Mouse (Mus musculus) heart, postnatal 0 days (tissue): ENCODE results near the gene Mrpl54. TPM values are rescaled to one million over a fixed set of nuclear protein-coding genes. Genes with fewer than 3 reads are reported as not detected.
A peak's percentile ranks its signal among the peaks of the same experiment; 100 is the strongest.

Experiments used
- ATAC-seq: fragments of 200-750 bp; cut with Nextera tagmentation; 2 replicates; pipeline ENCODE4 v1.8.0; 2017; ENCODE audit warnings: low read depth, moderate number of reproducible peaks, moderate library complexity; ENCODE audit not compliant: insufficient read depth
- DNase-seq: peaks from one replicate; pipeline ENCODE4 v3.0.0-alpha.2; 2016; ENCODE audit warnings: low spot score
- H3K27ac ChIP-seq: fragments of 300-500 bp; sonication (generic); 2 replicates; pipeline ENCODE4 v1.5.1; 2014; ENCODE audit warnings: low read depth, mild to moderate bottlenecking
- H3K27me3 ChIP-seq: fragments of 300-500 bp; sonication (generic); 2 replicates; pipeline ENCODE4 v1.6.1; 2014; ENCODE audit warnings: low read length, mixed read lengths; ENCODE audit not compliant: control insufficient read depth, insufficient read depth
- H3K36me3 ChIP-seq: fragments of 300-500 bp; sonication (generic); replicated peaks from 2 replicates; pipeline ENCODE4 v1.6.1; 2014; ENCODE audit warnings: low read length, mixed read lengths; ENCODE audit not compliant: control insufficient read depth, insufficient read depth
- H3K4me1 ChIP-seq: fragments of 300-500 bp; sonication (generic); 2 replicates; pipeline ENCODE4 v1.6.1; 2014; ENCODE audit warnings: antibody characterized with exemption; ENCODE audit not compliant: control insufficient read depth, insufficient read depth
- H3K4me2 ChIP-seq: fragments of 300-500 bp; sonication (generic); 2 replicates; pipeline ENCODE4 v1.6.1; 2014; ENCODE audit warnings: low read depth, mild to moderate bottlenecking, low read length, moderate library complexity
- H3K4me3 ChIP-seq: fragments of 300-500 bp; sonication (generic); 2 replicates; pipeline ENCODE4 v1.5.1; 2014; ENCODE audit warnings: low read depth, low read length
- H3K9ac ChIP-seq: fragments of 300-500 bp; sonication (generic); replicated peaks from 2 replicates; pipeline ENCODE4 v1.6.1; 2014; ENCODE audit warnings: low read depth, low read length, mixed read lengths
- H3K9me3 ChIP-seq: fragments of 300-500 bp; sonication (generic); replicated peaks from 2 replicates; pipeline ENCODE4 v1.6.1; 2016; ENCODE audit warnings: low read length; ENCODE audit not compliant: control insufficient read depth
- CTCF ChIP-seq: IDR thresholded peaks from 2 replicates; pipeline ENCODE4 v1.5.1; 2016; ENCODE audit warnings: antibody characterized with exemption, control low read depth, low read depth
- EP300 ChIP-seq: IDR thresholded peaks from 2 replicates; pipeline ENCODE4 v1.6.1; 2016; ENCODE audit warnings: antibody characterized with exemption, low read depth
- WGBS: fragments of 180-500 bp; shearing (Covaris S2); extraction: QIAGEN DNeasy Blood & Tissue Kit; methylation state at CpG from one replicate; pipeline ENCODE4 v1.1.7; 2014; 5-methylcytosine and 5-hydroxymethylcytosine counted together
- polyA plus RNA-seq: library from polyadenylated mRNA; unstranded; fragments of >200 nt; fragmentation: Nextera tagmentation; extraction: Ambion mirVana; gene quantifications from 2 replicates; pipeline ENCODE4 v1.2.1, GENCODE M21; 2015
- total RNA-seq: library from RNA; depleted of rRNA; stranded (reverse); fragments of >200 nt; gene quantifications from 2 replicates; pipeline ENCODE4 v1.2.3, GENCODE M21; 2014; ENCODE audit warnings: low replicate concordance

Gene Mrpl54
- total and polyA plus RNA-seq, 2 experiments from 2014 or later = 264 to 272 TPM

DNA sequence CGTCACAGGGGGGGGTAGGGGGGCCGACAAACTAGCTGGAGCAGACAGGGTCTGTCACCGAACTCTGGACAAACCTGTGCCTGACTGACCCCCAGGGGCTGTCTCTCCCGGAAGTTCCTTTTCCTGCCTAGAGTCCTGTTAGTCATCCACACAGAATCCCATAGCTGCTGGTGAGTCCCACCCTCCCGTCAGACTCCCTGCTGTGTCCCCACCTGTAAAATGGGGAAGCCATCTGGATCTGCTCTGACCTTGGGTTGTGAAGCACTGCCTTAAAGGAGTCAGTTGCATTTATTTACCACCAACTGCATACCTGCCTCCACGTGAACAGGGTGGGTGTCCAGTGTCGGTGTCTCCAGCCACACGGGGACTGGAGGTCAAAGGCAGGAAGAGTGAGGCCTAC, 27.7 kb upstream of the Mrpl54 start:
- Histone ChIP-seq H3K9ac (peak overlapping the region; percentile 60; the same call in 1 of the 2 replicates), H3K27me3 (peaks cover 13% of the 10 kb centered on the region; the same call in 1 of the 2 replicates), H3K9me3 (no peaks in the 10 kb centered on the region), H3K4me2 (peak overlapping the region; percentile 73), H3K27ac (no peak overlapping the region), H3K4me3 (peak overlapping the region; percentile 62), H3K4me1 (peaks cover 40% of the 10 kb centered on the region), H3K36me3 (no peaks in the 10 kb centered on the region)
- ATAC-seq (no peak), DNase-seq (no peak)
- TF ChIP-seq EP300 = no peak
- TF ChIP-seq CTCF = no peak
- WGBS = 43% methylated on average over 8 of the region's 8 CpGs

DNA sequence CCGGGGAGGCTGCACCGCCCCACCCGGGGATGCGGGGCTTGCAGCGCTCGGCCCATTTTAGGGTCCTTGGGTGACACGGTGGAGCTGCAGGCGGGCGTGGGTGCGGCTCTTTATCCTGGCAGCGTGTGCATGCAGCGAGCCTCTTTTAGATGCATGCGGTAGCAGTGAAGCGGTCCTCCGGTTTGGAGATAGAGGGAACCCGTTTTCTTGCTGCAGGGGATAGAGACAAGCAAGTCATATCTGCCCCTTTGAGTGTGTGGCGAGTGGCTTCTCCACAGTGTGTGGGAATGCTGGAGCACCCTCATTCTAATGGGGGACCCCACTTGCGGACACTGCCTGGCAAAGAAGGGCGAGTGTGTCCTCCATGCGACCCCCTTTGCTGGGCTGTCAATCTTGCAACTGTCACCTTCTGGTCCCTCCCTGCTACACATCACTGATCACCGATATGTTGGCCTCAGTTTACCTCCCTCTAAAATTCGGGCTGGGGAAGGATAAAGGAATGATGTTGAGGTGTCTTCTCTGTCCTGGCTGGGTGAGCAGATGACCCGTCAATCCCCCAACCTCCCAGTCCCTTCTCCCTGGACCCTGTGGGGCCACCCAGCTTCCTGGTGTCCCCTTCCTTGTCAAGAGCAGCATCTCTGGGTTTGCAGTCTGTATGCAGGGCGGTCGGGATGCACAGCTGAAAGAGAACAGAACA, 26.7 kb upstream of the Mrpl54 start:
- peak overlapping the region; percentile 73 for H3K4me2 ChIP-seq
- WGBS = 2% methylated on average over 25 of the region's 25 CpGs
- ATAC-seq = no peak
- no peaks in the 10 kb centered on the region for H3K36me3 ChIP-seq
- no peak for DNase-seq
- no peak for TF ChIP-seq EP300
- no peak for TF ChIP-seq CTCF
- H3K4me3 ChIP-seq = peak overlapping the region; percentile 62
- peaks cover 13% of the 10 kb centered on the region; the same call in 1 of the 2 replicates for H3K27me3 ChIP-seq
- H3K27ac ChIP-seq = peak overlapping the region; percentile 85
- H3K9ac ChIP-seq = peak overlapping the region; percentile 60
- H3K9me3 ChIP-seq = no peaks in the 10 kb centered on the region
- peaks cover 35% of the 10 kb centered on the region for H3K4me1 ChIP-seq

DNA sequence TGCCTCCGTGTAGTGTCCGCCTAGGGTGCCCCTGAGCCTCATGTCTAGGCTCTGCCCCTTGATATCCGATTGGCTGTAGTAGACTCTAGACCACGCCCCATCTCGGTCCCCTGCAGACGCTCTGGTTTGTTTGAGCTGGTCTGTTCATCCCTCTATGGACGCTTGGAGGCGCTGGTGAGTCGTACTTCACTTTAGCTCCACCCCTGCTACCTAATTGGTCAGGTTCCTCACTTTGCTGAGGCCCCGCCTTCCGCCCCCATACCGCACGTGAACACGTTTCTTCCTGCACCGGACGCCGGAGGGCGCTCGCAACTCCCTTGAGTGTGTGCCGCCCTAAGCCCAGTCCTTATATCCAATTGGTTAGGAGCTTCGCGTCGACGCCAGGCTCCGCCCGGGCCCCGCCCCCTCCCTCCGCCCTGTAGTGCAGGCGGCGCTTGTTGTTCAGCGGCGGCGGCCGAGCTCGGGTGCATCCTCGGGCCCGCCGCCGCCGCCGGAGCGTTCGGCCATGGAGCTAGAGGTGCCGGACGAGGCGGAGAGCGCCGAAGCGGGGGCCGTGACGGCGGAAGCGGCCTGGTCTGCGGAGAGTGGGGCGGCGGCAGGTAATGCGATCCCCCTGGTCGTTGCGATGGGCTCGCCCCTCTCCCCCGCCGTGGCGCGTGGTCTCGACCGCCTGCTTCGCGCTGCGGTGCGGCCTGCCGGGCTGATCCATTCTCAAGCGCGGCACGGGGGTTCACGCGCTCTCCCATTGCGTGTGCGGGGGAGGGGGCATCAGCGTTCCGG, 26.0 kb upstream of the Mrpl54 start, which contains the start of gene Pip5k1c:
TSS of gene Pip5k1c (plus strand) at position 410 of the 780 bp plus-strand sequence.
- peaks cover 28% of the 10 kb centered on the region for H3K4me1 ChIP-seq
- peak within 1 kb of the TSS; percentile 60 for H3K9ac ChIP-seq
- peaks cover 13% of the 10 kb centered on the region; the same call in 1 of the 2 replicates for H3K27me3 ChIP-seq
- WGBS = under 1% methylated on average over 64 of the region's 80 CpGs
- H3K4me2 ChIP-seq = peak within 1 kb of the TSS; percentile 73
- no peaks in the 10 kb centered on the region for H3K36me3 ChIP-seq
- peak; percentile 91 for TF ChIP-seq CTCF
- peak; percentile 93; the same call in 1 of the 2 replicates for TF ChIP-seq EP300
- DNase-seq (peak; percentile 100), ATAC-seq (peak; percentile 94)
- H3K9me3 ChIP-seq = no peaks in the 10 kb centered on the region
- H3K4me3 ChIP-seq = peak within 1 kb of the TSS; percentile 62
- H3K27ac ChIP-seq = peak within 1 kb of the TSS; percentile 85

DNA sequence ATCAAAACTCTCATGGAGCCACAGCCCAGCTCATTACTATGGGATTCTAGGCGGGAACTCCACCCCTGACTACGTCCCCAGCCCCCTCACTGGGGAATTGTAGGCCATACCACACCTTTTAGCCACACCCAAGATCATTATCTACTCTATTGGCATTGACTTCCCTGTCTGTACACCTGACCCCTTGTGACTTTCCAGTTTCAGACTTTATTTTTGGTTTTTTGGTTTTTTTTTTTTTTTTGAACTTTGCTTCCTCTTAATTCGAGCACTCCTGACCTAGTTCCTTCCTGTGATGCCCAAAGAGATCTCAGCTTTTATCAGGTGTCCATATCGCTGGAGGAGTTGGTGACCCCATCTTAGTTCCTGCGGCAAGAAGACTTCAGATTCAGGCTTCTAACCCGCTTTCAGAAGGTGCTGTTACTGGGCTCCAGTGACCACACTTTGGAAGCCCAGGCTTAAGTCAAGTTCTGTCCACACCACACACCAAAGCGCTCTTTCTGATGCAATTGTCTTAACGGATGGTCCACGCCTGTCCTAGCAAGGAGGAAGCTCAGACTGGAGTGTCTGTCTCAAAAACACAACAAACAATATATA, 24.9 kb upstream of the Mrpl54 start, which contains the start of gene Tjp3:
TSS of gene Tjp3 (minus strand) at position 71 of the 594 bp plus-strand sequence.
- no peak within 1 kb of the TSS for H3K27ac ChIP-seq
- peaks cover 13% of the 10 kb centered on the region; the same call in 1 of the 2 replicates for H3K27me3 ChIP-seq
- no peaks in the 10 kb centered on the region for H3K9me3 ChIP-seq
- H3K4me1 ChIP-seq = peaks cover 21% of the 10 kb centered on the region; the same call in 1 of the 2 replicates
- ATAC-seq = no peak
- H3K36me3 ChIP-seq = no peaks in the 10 kb centered on the region
- no peak within 1 kb of the TSS for H3K9ac ChIP-seq
- no peak within 1 kb of the TSS for H3K4me3 ChIP-seq
- no peak within 1 kb of the TSS; the same call in 1 of the 2 replicates for H3K4me2 ChIP-seq
- WGBS = 71% methylated on average over 9 of the region's 9 CpGs
- DNase-seq = no peak
- TF ChIP-seq EP300 (no peak), CTCF (no peak)
